Mouse (Mus musculus) kidney, postnatal 14 days (tissue): ENCODE measurements around the gene Chid1.
A peak's percentile ranks its signal among the peaks of the same experiment; 100 is the strongest.
"Not testable (repeated sequence)": the region's sequence is repeated elsewhere in the genome, so short reads cannot be mapped to it uniquely, and the experiment has no call there.

Experiments used
- DNase-seq: peaks from one replicate; pipeline ENCODE4 v3.0.0; 2022; ENCODE audit warnings: mixed read lengths

The Chid1 gene

GRCm38 (mm10) chr7:141460391-141461113, 79.1 kb downstream of the Chid1 start, which contains the start of gene Cracr2b:
Gene Cracr2b (plus strand): TSS chr7:141461094.
- no peak for DNase-seq

- DNase-seq = no peak
Observed at GRCm38 (mm10) chr7:141460001-141460390, 79.7 kb downstream of the Chid1 start.

GRCm38 (mm10) chr7:141459301-141459711, 80.4 kb downstream of the Chid1 start:
- no peak for DNase-seq

- DNase-seq = no peak
Observed at GRCm38 (mm10) chr7:141458661-141459060, 81.0 kb downstream of the Chid1 start.

GRCm38 (mm10) chr7:141457986-141458660, 81.5 kb downstream of the Chid1 start:
- DNase-seq = peak; percentile 73

- DNase-seq = no peak
Observed at GRCm38 (mm10) chr7:141457236-141457635, 82.4 kb downstream of the Chid1 start.

- DNase-seq = peak; percentile 4
Observed at GRCm38 (mm10) chr7:141456739-141457138, 82.9 kb downstream of the Chid1 start.

- DNase-seq = peak; percentile 89
Observed at GRCm38 (mm10) chr7:141455610-141456314, 83.9 kb downstream of the Chid1 start.

GRCm38 (mm10) chr7:141454967-141455551, 84.6 kb downstream of the Chid1 start, which contains the start of gene Pnpla2:
Gene Pnpla2 (plus strand): TSS chr7:141455198.
- peak; percentile 97 for DNase-seq

- DNase-seq = no peak
Observed at GRCm38 (mm10) chr7:141453636-141454035, 86.0 kb downstream of the Chid1 start.

GRCm38 (mm10) chr7:141451928-141452327, 87.7 kb downstream of the Chid1 start:
- no peak for DNase-seq

GRCm38 (mm10) chr7:141447110-141447991, 92.3 kb downstream of the Chid1 start, which contains the start of gene Rplp2:
Gene Rplp2 (plus strand): TSS chr7:141447370.
- peak; percentile 95 for DNase-seq

- DNase-seq = not testable (repeated sequence)
Observed at GRCm38 (mm10) chr7:141446374-141446773, 93.3 kb downstream of the Chid1 start.

- DNase-seq = peak; percentile 85
Observed at GRCm38 (mm10) chr7:141443828-141444237, 95.8 kb downstream of the Chid1 start, which contains the start of gene Pidd1. Gene Pidd1 (minus strand): TSS chr7:141444025.
